Mouse (Mus musculus) bone marrow macrophage, adult 2 months (primary cell): ENCODE measurements around the gene Nuak1.

Experiments used
- CTCF ChIP-seq: IDR thresholded peaks from 2 replicates; pipeline ENCODE4 v1.5.1; 2012; ENCODE audit warnings: low read depth, mild to moderate bottlenecking, low read length, moderate library complexity
- POLR2A ChIP-seq: IDR thresholded peaks from 2 replicates; pipeline ENCODE4 v1.6.1; 2012; ENCODE audit warnings: mild to moderate bottlenecking, low read depth, low read length, borderline replicate concordance

- TF ChIP-seq POLR2A (no peak), CTCF (no peak)
These were observed 68.0 kb downstream of the Nuak1 start for GRCm38 (mm10) chr10:84372161-84373095.
